Mouse (Mus musculus) hindbrain, embryonic 12.5 days (tissue): ENCODE data around the gene Lipk. TPM values are rescaled to one million over a fixed set of nuclear protein-coding genes. Genes with fewer than 3 reads are reported as not detected.

Experiments
- ATAC-seq: fragments of 200-750 bp; cut with Nextera tagmentation; 2 replicates; pipeline ENCODE4 v1.8.0; 2017; ENCODE audit warnings: moderate TSS enrichment; ENCODE audit not compliant: low FRiP score
- H3K27ac ChIP-seq: fragments of 300-500 bp; sonication (generic); 2 replicates; pipeline ENCODE4 v1.5.1; 2016; ENCODE audit warnings: mild to moderate bottlenecking
- H3K27me3 ChIP-seq: fragments of 300-500 bp; sonication (generic); 2 replicates; pipeline ENCODE4 v1.6.1; 2016; ENCODE audit warnings: mild to moderate bottlenecking
- H3K36me3 ChIP-seq: fragments of 300-500 bp; sonication (generic); 2 replicates; pipeline ENCODE4 v1.6.1; 2016; ENCODE audit warnings: mild to moderate bottlenecking
- H3K4me1 ChIP-seq: fragments of 300-500 bp; sonication (generic); 2 replicates; pipeline ENCODE4 v1.6.1; 2016
- H3K4me2 ChIP-seq: fragments of 300-500 bp; sonication (generic); replicated peaks from 2 replicates; pipeline ENCODE4 v1.6.1; 2016; ENCODE audit warnings: mild to moderate bottlenecking
- H3K4me3 ChIP-seq: fragments of 300-500 bp; sonication (generic); 2 replicates; pipeline ENCODE4 v1.5.1; 2016; ENCODE audit warnings: mild to moderate bottlenecking
- H3K9ac ChIP-seq: fragments of 300-500 bp; sonication (generic); 2 replicates; pipeline ENCODE4 v1.6.1; 2016; ENCODE audit warnings: mild to moderate bottlenecking, moderate library complexity
- H3K9me3 ChIP-seq: fragments of 300-500 bp; sonication (generic); replicated peaks from 2 replicates; pipeline ENCODE4 v1.6.1; 2016; ENCODE audit warnings: mild to moderate bottlenecking
- WGBS: fragments of 180-500 bp; shearing (Covaris S2); methylation state at CpG from one replicate; pipeline ENCODE4 v1.1.7; 2016; 5-methylcytosine and 5-hydroxymethylcytosine counted together
- polyA plus RNA-seq: library from polyadenylated mRNA; unstranded; fragments of >200 nt; fragmentation: Nextera tagmentation; extraction: Ambion mirVana; gene quantifications from 2 replicates; pipeline ENCODE4 v1.2.1, GENCODE M21; 2016

The Lipk gene
- not detected in 2 replicates for polyA plus RNA-seq

GRCm38 (mm10) chr19:34008002-34008401 is at the start of gene Lipk:
Gene Lipk, plus strand, starts transcription at chr19:34008290.
- Histone ChIP-seq H3K9me3 (no peaks in the 10 kb centered on the region), H3K4me1 (no peaks in the 10 kb centered on the region), H3K4me2 (no peak within 1 kb of the TSS), H3K4me3 (no peak within 1 kb of the TSS), H3K27me3 (no peaks in the 10 kb centered on the region), H3K9ac (no peak within 1 kb of the TSS), H3K27ac (no peak within 1 kb of the TSS), H3K36me3 (no peaks in the 10 kb centered on the region)
- no peak for ATAC-seq
- WGBS: 87% methylated on average over 6 of the region's 6 CpGs

GRCm38 (mm10) chr19:33960887-33961286 is 47.2 kb upstream of the Lipk start, which contains the start of gene Lipf:
Gene Lipf, plus strand, starts transcription at chr19:33961187.
- H3K9ac ChIP-seq: no peak within 1 kb of the TSS
- H3K9me3 ChIP-seq: no peaks in the 10 kb centered on the region
- no peaks in the 10 kb centered on the region for H3K27me3 ChIP-seq
- H3K4me2 ChIP-seq: no peak within 1 kb of the TSS
- H3K36me3 ChIP-seq: no peaks in the 10 kb centered on the region
- ATAC-seq: no peak
- no peak within 1 kb of the TSS for H3K27ac ChIP-seq
- H3K4me3 ChIP-seq: no peak within 1 kb of the TSS
- no peaks in the 10 kb centered on the region for H3K4me1 ChIP-seq

GRCm38 (mm10) chr19:33979007-33979406 is 29.1 kb upstream of the Lipk start:
- Histone ChIP-seq H3K36me3 (no peaks in the 10 kb centered on the region), H3K9ac (no peak overlapping the region), H3K27me3 (no peaks in the 10 kb centered on the region), H3K4me2 (no peak overlapping the region), H3K27ac (no peak overlapping the region), H3K4me1 (no peaks in the 10 kb centered on the region), H3K9me3 (no peaks in the 10 kb centered on the region), H3K4me3 (no peak overlapping the region)
- no peak for ATAC-seq
- 48% methylated on average over 3 of the region's 3 CpGs for WGBS

- Histone ChIP-seq H3K4me3 (no peak overlapping the region), H3K9me3 (no peaks in the 10 kb centered on the region), H3K4me1 (no peaks in the 10 kb centered on the region), H3K27ac (no peak overlapping the region), H3K36me3 (no peaks in the 10 kb centered on the region), H3K4me2 (no peak overlapping the region), H3K27me3 (no peaks in the 10 kb centered on the region), H3K9ac (no peak overlapping the region)
- 90% methylated on average over 3 of the region's 3 CpGs for WGBS
- no peak for ATAC-seq
Measured at GRCm38 (mm10) chr19:33983043-33983442, 25.0 kb upstream of the Lipk start.

- Histone ChIP-seq H3K27ac (no peak overlapping the region), H3K4me1 (no peaks in the 10 kb centered on the region), H3K9me3 (no peaks in the 10 kb centered on the region), H3K27me3 (no peaks in the 10 kb centered on the region), H3K4me3 (no peak overlapping the region), H3K36me3 (no peaks in the 10 kb centered on the region), H3K9ac (no peak overlapping the region), H3K4me2 (no peak overlapping the region)
- no peak for ATAC-seq
- WGBS: 86% methylated on average over 11 of the region's 11 CpGs
Measured at GRCm38 (mm10) chr19:34021440-34022172, 13.5 kb downstream of the Lipk start.

GRCm38 (mm10) chr19:34022759-34023158 is 14.7 kb downstream of the Lipk start:
- no peak for ATAC-seq

GRCm38 (mm10) chr19:34039731-34040130 is 31.6 kb downstream of the Lipk start:
- no peak for ATAC-seq
- Histone ChIP-seq H3K36me3 (no peaks in the 10 kb centered on the region), H3K27me3 (no peaks in the 10 kb centered on the region), H3K27ac (no peak overlapping the region), H3K4me1 (no peaks in the 10 kb centered on the region), H3K9me3 (no peaks in the 10 kb centered on the region), H3K4me3 (no peak overlapping the region), H3K4me2 (no peak overlapping the region), H3K9ac (no peak overlapping the region)
- 79% methylated on average over 1 of the region's 1 CpGs for WGBS

More at GRCm38 (mm10) chr19:34022759-34023158, 14.7 kb downstream of the Lipk start:
- Histone ChIP-seq H3K4me2 (no peak overlapping the region), H3K27me3 (no peaks in the 10 kb centered on the region), H3K36me3 (no peaks in the 10 kb centered on the region), H3K4me3 (no peak overlapping the region), H3K4me1 (no peaks in the 10 kb centered on the region), H3K9me3 (no peaks in the 10 kb centered on the region), H3K27ac (no peak overlapping the region), H3K9ac (no peak overlapping the region)
- WGBS: 56% methylated on average over 3 of the region's 3 CpGs

GRCm38 (mm10) chr19:34043008-34043407 is 34.9 kb downstream of the Lipk start:
- ATAC-seq: no peak
- H3K27me3 ChIP-seq: no peaks in the 10 kb centered on the region
- H3K9ac ChIP-seq: no peak overlapping the region
- 70% methylated on average over 6 of the region's 6 CpGs for WGBS
- no peaks in the 10 kb centered on the region for H3K9me3 ChIP-seq
- no peaks in the 10 kb centered on the region for H3K36me3 ChIP-seq
- no peak overlapping the region for H3K4me2 ChIP-seq
- H3K27ac ChIP-seq: no peak overlapping the region
- H3K4me3 ChIP-seq: no peak overlapping the region
- H3K4me1 ChIP-seq: no peaks in the 10 kb centered on the region

- H3K36me3 ChIP-seq: no peaks in the 10 kb centered on the region
- 90% methylated on average over 3 of the region's 3 CpGs for WGBS
- H3K4me1 ChIP-seq: no peaks in the 10 kb centered on the region
- no peak overlapping the region for H3K4me3 ChIP-seq
- H3K4me2 ChIP-seq: no peak overlapping the region
- H3K9ac ChIP-seq: no peak overlapping the region
- ATAC-seq: no peak
- H3K27ac ChIP-seq: no peak overlapping the region
- no peaks in the 10 kb centered on the region for H3K9me3 ChIP-seq
- H3K27me3 ChIP-seq: no peaks in the 10 kb centered on the region
Measured at GRCm38 (mm10) chr19:34049371-34050039, 41.4 kb downstream of the Lipk start.

GRCm38 (mm10) chr19:34051502-34051901 is 43.4 kb downstream of the Lipk start:
- no peaks in the 10 kb centered on the region for H3K9me3 ChIP-seq
- H3K4me1 ChIP-seq: no peaks in the 10 kb centered on the region
- H3K4me3 ChIP-seq: no peak overlapping the region
- no peaks in the 10 kb centered on the region for H3K36me3 ChIP-seq
- no peak overlapping the region for H3K9ac ChIP-seq
- no peak for ATAC-seq
- no peak overlapping the region for H3K4me2 ChIP-seq
- WGBS: 72% methylated on average over 3 of the region's 3 CpGs
- no peaks in the 10 kb centered on the region for H3K27me3 ChIP-seq
- H3K27ac ChIP-seq: no peak overlapping the region

GRCm38 (mm10) chr19:34063547-34063946 is 55.5 kb downstream of the Lipk start:
- Histone ChIP-seq H3K9me3 (no peaks in the 10 kb centered on the region), H3K9ac (no peak overlapping the region), H3K27ac (no peak overlapping the region), H3K27me3 (no peaks in the 10 kb centered on the region), H3K4me2 (no peak overlapping the region), H3K36me3 (no peaks in the 10 kb centered on the region), H3K4me1 (no peaks in the 10 kb centered on the region), H3K4me3 (no peak overlapping the region)
- WGBS: 65% methylated on average over 1 of the region's 1 CpGs
- ATAC-seq: no peak

GRCm38 (mm10) chr19:34064059-34064458 is 56.0 kb downstream of the Lipk start:
- 86% methylated on average over 4 of the region's 4 CpGs for WGBS
- no peak overlapping the region for H3K9ac ChIP-seq
- H3K4me3 ChIP-seq: no peak overlapping the region
- H3K9me3 ChIP-seq: no peaks in the 10 kb centered on the region
- H3K4me1 ChIP-seq: no peaks in the 10 kb centered on the region
- H3K27ac ChIP-seq: no peak overlapping the region
- H3K36me3 ChIP-seq: no peaks in the 10 kb centered on the region
- no peaks in the 10 kb centered on the region for H3K27me3 ChIP-seq
- no peak for ATAC-seq
- H3K4me2 ChIP-seq: no peak overlapping the region
